27 mouse cellular contexts compared by ENCODE assay signal in the genomic region with DNA sequence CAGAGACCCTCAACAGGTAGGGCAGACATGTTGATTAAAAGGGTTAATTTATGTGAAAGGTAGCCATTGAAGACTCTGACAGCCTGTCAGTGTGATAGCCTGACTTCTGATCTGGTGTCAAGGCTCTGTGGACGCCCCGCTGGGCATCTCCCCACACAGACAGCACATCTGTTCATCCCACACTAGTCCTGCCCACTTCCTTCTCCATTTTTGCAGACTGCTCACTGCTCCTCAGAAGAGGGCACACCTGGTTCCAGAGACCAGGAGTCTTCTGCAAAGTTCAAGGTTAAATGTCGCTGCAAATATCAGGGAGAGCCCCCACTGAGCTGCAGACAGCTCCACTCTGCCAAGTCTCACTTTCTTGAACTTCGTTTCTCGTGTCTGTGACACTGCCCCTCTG.
DNase-seq lines count a peak whose midpoint lies in the region; ATAC-seq lines count a peak whose summit lies in the region.
"Had no signal": no experiment of that assay in that cellular context is flagged by ENCODE, and none has a peak within 500 bp of the region (broad histone marks: within the 10 kb centered on the region; RNA-seq: fewer than 3 reads in every experiment).

No protein-coding gene starts in this region.

- H3K27me3 ChIP-seq in kidney, embryonic 14.5 days (ENCODE audit: control insufficient read depth, insufficient read depth, low read length): no peaks in the 10 kb centered on the region
- H3K27me3 ChIP-seq in limb, embryonic 10.5 days (ENCODE audit: low read depth, poor library complexity, severe bottlenecking): no peaks in the 10 kb centered on the region
- H3K27me3 ChIP-seq: CH12.LX; embryonic facial prominence, embryonic 13.5 days; embryonic facial prominence, embryonic 15.5 days had no signal

- no peak overlapping the region for H3K27ac ChIP-seq in kidney, embryonic 14.5 days (ENCODE audit: low read depth, low read length)
- H3K27ac ChIP-seq in limb, embryonic 10.5 days: peak overlapping the region; percentile 58; the same call in 1 of the 2 replicates
- H3K27ac ChIP-seq: embryonic facial prominence, embryonic 13.5 days; embryonic facial prominence, embryonic 15.5 days; forebrain, embryonic 10.5 days; forebrain, embryonic 12.5 days had no signal

- H3K4me1 ChIP-seq in kidney, embryonic 14.5 days (ENCODE audit: control insufficient read depth, insufficient read depth, low read length): peaks cover 9% of the 10 kb centered on the region
- H3K4me1 ChIP-seq in limb, embryonic 10.5 days: peaks cover 65% of the 10 kb centered on the region
- H3K4me1 ChIP-seq: embryonic facial prominence, embryonic 15.5 days had no signal

- H3K4me3 ChIP-seq in kidney, embryonic 14.5 days (ENCODE audit: low read length): no peak overlapping the region
- no peak overlapping the region for H3K4me3 ChIP-seq in limb, embryonic 10.5 days
- H3K4me3 ChIP-seq: embryonic facial prominence, embryonic 13.5 days; embryonic facial prominence, embryonic 15.5 days; erythroblast, embryonic 14.5 days; forebrain, embryonic 10.5 days; forebrain, embryonic 12.5 days had no signal

- no peaks in the 10 kb centered on the region for H3K36me3 ChIP-seq in kidney, embryonic 14.5 days (ENCODE audit: control insufficient read depth, insufficient read depth, low read length)
- no peaks in the 10 kb centered on the region for H3K36me3 ChIP-seq in limb, embryonic 10.5 days
- H3K36me3 ChIP-seq: embryonic facial prominence, embryonic 13.5 days; embryonic facial prominence, embryonic 15.5 days; forebrain, embryonic 10.5 days; forebrain, embryonic 12.5 days had no signal

- ATAC-seq in kidney, embryonic 14.5 days (ENCODE audit: low FRiP score, low TSS enrichment): 0 out of 2 replicates have a peak, but pooled peaks have one; percentile 9
- ATAC-seq: CD4-positive, CD25-positive, alpha-beta regulatory T cell, adult 4 months; forebrain, embryonic 14.5 days; forebrain, postnatal 0 days had no signal

- 45% methylated on average over 5 of the region's 5 CpGs for WGBS in kidney, embryonic 14.5 days
- WGBS in limb, embryonic 10.5 days: 29% methylated on average over 5 of the region's 5 CpGs

- H3K4me2 ChIP-seq in kidney, embryonic 14.5 days (replicated peaks; ENCODE audit: low read depth, low read length): no peak overlapping the region
- H3K4me2 ChIP-seq: embryonic facial prominence, embryonic 13.5 days; embryonic facial prominence, embryonic 15.5 days; forebrain, embryonic 12.5 days had no signal

- H3K9me3 ChIP-seq in kidney, embryonic 14.5 days (ENCODE audit: control insufficient read depth, low read length): no peaks in the 10 kb centered on the region
- no peaks in the 10 kb centered on the region for H3K9me3 ChIP-seq in limb, embryonic 10.5 days (replicated peaks)
- H3K9me3 ChIP-seq: embryonic facial prominence, embryonic 13.5 days; embryonic facial prominence, embryonic 15.5 days; forebrain, embryonic 10.5 days; forebrain, embryonic 12.5 days had no signal

- no peak for DNase-seq in kidney, postnatal 10 days
- DNase-seq in ES-CJ7 (ENCODE audit: low read depth, low spot score): peak; percentile 31
- peak; percentile 32 for DNase-seq in ZHBTc4 (ENCODE audit: low read depth, low spot score)
- DNase-seq in limb, embryonic 10.5 days (ENCODE audit: low spot score): no peak
- DNase-seq in frontal cortex, postnatal 36 days (ENCODE audit: low spot score in 2 of 2): no peak
- no peak for DNase-seq in embryo, embryonic 11 days
- DNase-seq in urinary bladder, postnatal 36 days (ENCODE audit: low spot score in 2 of 2): no peak
- DNase-seq: adrenal gland, adult 2 months; adrenal gland, postnatal 10 days; adrenal gland, postnatal 25 days; B cell, adult 2 months; cerebellum, adult 11 months; cerebellum, adult 18-20 months; cerebellum, adult 8-10 months; cerebellum, adult 9-11 months; cerebellum, postnatal 14 days; cerebellum, postnatal 36 days; forebrain, postnatal 0 days had no signal

- no peak overlapping the region for H3K9ac ChIP-seq in kidney, embryonic 14.5 days (ENCODE audit: low read depth, low read length)
- H3K9ac ChIP-seq: embryonic facial prominence, embryonic 13.5 days; embryonic facial prominence, embryonic 15.5 days; forebrain, embryonic 12.5 days; forebrain, postnatal 0 days had no signal

Comparison
In these comparisons a context has a peak if more than half of its experiments do, and no peak if none do; other contexts are left out.
1. DNase-seq: peak in ES-CJ7 (single experiment) and ZHBTc4 (single experiment); none in kidney, postnatal 10 days (single experiment), limb, embryonic 10.5 days (single experiment), frontal cortex, postnatal 36 days (0 of 2), embryo, embryonic 11 days (single experiment) and urinary bladder, postnatal 36 days (0 of 2).